Mouse (Mus musculus) heart, adult 2 months (tissue): Measurements from ENCODE around the gene Inhbb.

Experiments used
- CTCF ChIP-seq: fragments of 200-600 bp; IDR thresholded peaks from 2 replicates; pipeline ENCODE4 v1.8.1; 2022; ENCODE audit warnings: antibody characterized with exemption, mild to moderate bottlenecking, moderate library complexity
- EP300 ChIP-seq: fragments of 200-500 bp; IDR thresholded peaks from 2 replicates; pipeline ENCODE4 v1.6.1; 2011; ENCODE audit warnings: low read depth, low read length, control low read depth; ENCODE audit not compliant: insufficient read depth
- POLR2A ChIP-seq: fragments of 200-500 bp; IDR thresholded peaks from 2 replicates; pipeline ENCODE4 v1.6.1; 2011; ENCODE audit warnings: mild to moderate bottlenecking, low read depth, low read length, control low read depth; ENCODE audit not compliant: insufficient read depth

GRCm38 (mm10) chr1:119450651-119451345 is 28.8 kb upstream of the Inhbb start:
- no peak for TF ChIP-seq CTCF
- TF ChIP-seq POLR2A, result no peak
- TF ChIP-seq EP300, result 0 out of 2 replicates have a peak, but pooled peaks have one; percentile 31
